Mouse (Mus musculus): ENCODE results near the gene Carm1.

GRCm38 (mm10) chr9:21510689-21511015, 36.0 kb upstream of the Carm1 start:
- TF ChIP-seq CTCF (IDR thresholded peaks at IDR 0.05; ENCODE audit: control insufficient read depth, insufficient read depth, insufficient read length) (no peak), MYOD1 (IDR thresholded peaks at IDR 0.05; ENCODE audit: control insufficient read depth, insufficient read length, low read depth) (no peak)

Data from C2C12 (cell line).